Mouse (Mus musculus) cerebellum, adult 11-12 months (tissue): Measurements from ENCODE around the gene Chfr.

Experiments used
- DNase-seq: peaks from one replicate; pipeline ENCODE4 v3.0.0; 2022

The Chfr gene

GRCm38 (mm10) chr5:110135293-110136086, at the start of gene Chfr:
Gene Chfr, plus strand, starts transcription at chr5:110135842.
- DNase-seq, result peak; percentile 99

- DNase-seq, result no peak
These were observed 49.3 kb upstream of the Chfr start for GRCm38 (mm10) chr5:110086161-110086866.

GRCm38 (mm10) chr5:110091546-110091945, 44.1 kb upstream of the Chfr start:
- DNase-seq, result no peak

- DNase-seq, result peak; percentile 90
These were observed 41.4 kb upstream of the Chfr start, which contains the start of gene Gm35315 for GRCm38 (mm10) chr5:110094030-110094846. Gene Gm35315, minus strand, starts transcription at chr5:110094420.

GRCm38 (mm10) chr5:110094847-110095213, 40.8 kb upstream of the Chfr start:
- no peak for DNase-seq

GRCm38 (mm10) chr5:110098991-110099477, 36.6 kb upstream of the Chfr start:
- DNase-seq, result peak; percentile 46

GRCm38 (mm10) chr5:110099656-110100580, 35.7 kb upstream of the Chfr start, which contains the start of gene Plcxd1:
Gene Plcxd1, plus strand, starts transcription at chr5:110099969.
- peak; percentile 68 for DNase-seq

GRCm38 (mm10) chr5:110100921-110101631, 34.6 kb upstream of the Chfr start:
- peak; percentile 81 for DNase-seq

- DNase-seq, result peak; percentile 85
These were observed 33.8 kb upstream of the Chfr start for GRCm38 (mm10) chr5:110101716-110102347.

GRCm38 (mm10) chr5:110102429-110102828, 33.2 kb upstream of the Chfr start:
- DNase-seq, result peak; percentile 51

GRCm38 (mm10) chr5:110102853-110103625, 32.6 kb upstream of the Chfr start:
- peak; percentile 48 for DNase-seq

- peak; percentile 58 for DNase-seq
These were observed 31.6 kb upstream of the Chfr start for GRCm38 (mm10) chr5:110103901-110104615.

GRCm38 (mm10) chr5:110104616-110105380, 30.8 kb upstream of the Chfr start:
- DNase-seq, result peak; percentile 67

- peak; percentile 71 for DNase-seq
These were observed 29.3 kb upstream of the Chfr start for GRCm38 (mm10) chr5:110106140-110106871.

GRCm38 (mm10) chr5:110106901-110107564, 28.6 kb upstream of the Chfr start:
- peak; percentile 83 for DNase-seq

GRCm38 (mm10) chr5:110107581-110108304, 27.9 kb upstream of the Chfr start, which contains the start of gene Gtpbp6:
Gene Gtpbp6, minus strand, starts transcription at chr5:110108197.
- peak; percentile 97 for DNase-seq
